Mouse (Mus musculus): ENCODE data around the gene Snrpf.

DNA sequence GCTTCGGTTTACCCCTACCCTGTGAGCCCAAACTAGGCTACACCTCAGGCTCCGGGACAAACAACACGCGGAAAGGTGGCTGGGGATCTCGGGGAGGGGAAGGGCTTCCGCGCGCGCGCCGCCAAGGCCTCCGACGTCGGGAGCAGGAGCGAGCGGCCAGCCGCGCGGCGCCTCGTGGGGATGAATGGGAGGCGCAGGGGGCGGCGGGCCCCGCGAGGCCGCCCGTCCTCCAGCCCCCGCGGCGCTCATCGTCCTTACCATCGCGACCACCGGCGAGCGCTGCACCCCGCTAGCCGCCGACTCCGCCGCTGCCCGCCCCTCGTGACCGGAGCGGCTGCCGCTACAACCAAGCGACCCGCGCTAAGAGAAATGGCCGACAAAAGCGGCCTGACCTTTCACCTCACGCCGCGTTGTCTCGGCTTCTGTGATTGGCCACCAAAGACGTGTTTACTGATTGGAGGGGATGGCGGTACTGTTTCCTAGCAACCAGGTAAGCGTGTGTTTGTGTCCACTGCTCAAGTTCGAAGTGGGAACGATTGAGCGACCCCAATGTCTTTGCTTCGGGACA lies at the start of gene Snrpf:
- TF ChIP-seq POLR2A (IDR thresholded peaks at IDR 0.05; ENCODE audit: control insufficient read depth, extremely low read depth, insufficient read depth, low read length, poor library complexity) (0 out of 2 replicates have a peak, but pooled peaks have one; percentile 62), CTCF (IDR thresholded peaks at IDR 0.05; ENCODE audit: borderline replicate concordance, control insufficient read depth, extremely low read depth, insufficient read depth, low read length, poor library complexity) (no peak)
